Mouse (Mus musculus) T-helper 2 cell (primary cell): ENCODE results near the gene Serpinh1.

Experiments used
- in situ Hi-C: fragments of 300-600 bp; cut with MboI, MseI; formaldehyde crosslinking; loops from one replicate; pipeline ENCODE4 v1.15.1; 2025; ENCODE audit warnings: high pct_unique_total_duplicates

The Serpinh1 gene

GRCm38 (mm10) chr7:99332774-99333480 lies 20.1 kb downstream of the Serpinh1 start:
- in situ Hi-C loops: no loop called here

DNA sequence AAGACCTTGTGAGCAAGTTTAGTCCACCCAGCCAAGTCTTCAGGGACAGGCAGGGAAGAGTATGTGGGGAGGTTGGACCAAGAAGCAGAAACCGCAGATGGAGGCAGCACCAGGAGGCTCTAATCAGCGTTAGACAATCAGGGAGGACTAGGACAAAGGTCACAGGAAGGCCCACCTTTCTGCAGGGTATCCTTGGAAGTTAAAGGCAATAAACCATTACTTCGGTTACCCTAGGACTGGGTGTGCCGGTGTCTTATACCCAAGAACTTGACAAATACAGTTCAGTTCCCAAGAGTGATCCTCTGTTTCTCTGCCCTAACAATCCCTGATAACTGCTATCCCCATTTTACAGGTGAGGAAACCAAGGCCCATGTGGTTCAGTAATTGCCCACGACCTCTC lies 23.0 kb downstream of the Serpinh1 start:
- in situ Hi-C loops: no loop called here

GRCm38 (mm10) chr7:99328847-99329246 lies 24.2 kb downstream of the Serpinh1 start:
- in situ Hi-C loops: no loop called here

- in situ Hi-C loops: no loop called here
These were observed 26.9 kb downstream of the Serpinh1 start for GRCm38 (mm10) chr7:99326128-99326527.

DNA sequence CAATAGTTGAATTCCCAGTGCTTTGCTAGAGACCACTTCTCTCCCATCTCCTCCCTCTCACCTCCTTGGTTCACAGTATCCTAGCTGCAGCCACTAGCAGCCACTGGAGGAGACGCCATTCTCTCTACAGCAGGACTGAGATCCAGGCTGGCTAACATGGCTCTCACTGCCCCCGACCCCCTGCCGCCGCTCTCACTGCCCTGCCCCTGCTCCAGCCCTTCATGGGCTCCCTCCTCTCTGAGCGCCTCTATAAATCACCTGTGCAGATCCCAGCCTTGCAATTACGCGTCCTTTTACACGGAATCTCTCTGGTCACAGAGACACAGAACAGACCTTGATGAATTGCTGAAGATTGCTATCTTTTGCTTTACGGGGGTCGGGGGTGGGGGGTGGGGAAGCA lies 28.2 kb downstream of the Serpinh1 start:
- in situ Hi-C loops: no loop called here

DNA sequence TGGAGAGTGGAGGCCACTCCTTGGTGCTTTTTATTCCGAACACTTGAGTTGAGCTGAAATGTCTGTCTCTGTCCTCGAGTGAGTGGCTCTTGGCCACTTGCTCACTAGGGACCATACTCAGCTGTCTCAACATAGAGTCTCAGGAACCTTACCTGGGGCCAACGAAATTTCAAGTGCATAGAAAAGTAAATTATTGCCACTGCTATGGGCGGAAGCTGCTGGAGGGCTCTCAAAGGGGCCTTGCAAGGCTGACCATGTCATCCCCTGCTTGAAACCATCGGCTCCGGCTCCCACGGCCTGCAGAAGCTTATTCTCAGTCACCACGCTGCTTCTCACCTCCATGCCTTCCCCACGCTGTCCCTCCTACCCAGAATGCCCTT lies 29.7 kb downstream of the Serpinh1 start:
- in situ Hi-C loops: no loop called here

- in situ Hi-C loops: no loop called here
These were observed 30.2 kb downstream of the Serpinh1 start for GRCm38 (mm10) chr7:99322691-99323320.

DNA sequence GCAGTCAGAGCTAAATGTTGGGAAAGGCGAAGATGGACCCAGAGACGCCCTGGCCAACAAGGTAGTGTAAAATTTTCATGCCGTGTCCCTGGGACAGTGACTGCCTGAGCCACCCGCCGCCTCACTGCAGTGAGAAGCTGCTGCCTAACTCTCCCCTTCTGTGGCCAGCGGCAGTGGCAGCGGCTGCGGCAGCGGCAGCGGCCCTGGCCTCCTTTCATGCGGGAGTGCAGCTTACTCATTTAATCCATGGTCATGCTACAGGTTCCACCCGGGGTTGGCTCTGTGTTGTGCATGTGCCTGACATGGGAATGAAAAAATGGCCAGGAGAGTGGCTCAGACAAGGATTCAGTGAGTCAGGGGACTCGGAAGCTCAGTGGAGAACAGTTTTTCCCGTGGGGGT lies 32.5 kb downstream of the Serpinh1 start:
- in situ Hi-C loops: no loop called here

- in situ Hi-C loops: no loop called here
These were observed 35.6 kb downstream of the Serpinh1 start for GRCm38 (mm10) chr7:99317475-99317874.

GRCm38 (mm10) chr7:99316207-99316606 lies 36.8 kb downstream of the Serpinh1 start:
- in situ Hi-C loops: no loop called here

GRCm38 (mm10) chr7:99314565-99314964 lies 38.5 kb downstream of the Serpinh1 start:
- in situ Hi-C loops: no loop called here

- in situ Hi-C loops: no loop called here
These were observed 39.8 kb downstream of the Serpinh1 start for GRCm38 (mm10) chr7:99313253-99313652.

- in situ Hi-C loops: no loop called here
These were observed 40.3 kb downstream of the Serpinh1 start for GRCm38 (mm10) chr7:99312671-99313143.

GRCm38 (mm10) chr7:99312058-99312457 lies 41.0 kb downstream of the Serpinh1 start:
- in situ Hi-C loops: no loop called here

GRCm38 (mm10) chr7:99311433-99311832 lies 41.6 kb downstream of the Serpinh1 start:
- in situ Hi-C loops: no loop called here

DNA sequence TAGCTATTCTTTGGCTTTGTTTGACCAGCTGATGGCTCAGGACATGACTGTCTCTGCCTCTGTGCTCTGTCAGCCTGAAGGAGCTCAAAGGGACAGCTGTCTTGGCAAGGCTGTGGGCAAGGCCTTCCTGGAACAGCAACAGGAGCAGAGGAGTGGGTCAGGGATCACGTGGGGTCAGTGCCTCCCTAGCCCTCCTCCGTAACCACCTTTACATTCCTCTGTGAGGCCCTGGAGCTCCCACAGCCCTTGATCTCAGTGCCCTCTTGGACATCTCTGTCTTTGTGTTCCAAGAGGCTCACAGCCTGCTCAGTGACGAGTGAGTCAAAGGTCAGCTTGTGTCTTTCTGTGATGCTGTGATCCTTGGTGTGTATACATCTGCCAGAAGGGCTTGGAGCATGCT lies 46.4 kb downstream of the Serpinh1 start:
- in situ Hi-C loops: no loop called here

- in situ Hi-C loops: no loop called here
These were observed 47.4 kb downstream of the Serpinh1 start for GRCm38 (mm10) chr7:99305688-99306087.

GRCm38 (mm10) chr7:99304949-99305372 lies 48.1 kb downstream of the Serpinh1 start:
- in situ Hi-C loops: no loop called here

DNA sequence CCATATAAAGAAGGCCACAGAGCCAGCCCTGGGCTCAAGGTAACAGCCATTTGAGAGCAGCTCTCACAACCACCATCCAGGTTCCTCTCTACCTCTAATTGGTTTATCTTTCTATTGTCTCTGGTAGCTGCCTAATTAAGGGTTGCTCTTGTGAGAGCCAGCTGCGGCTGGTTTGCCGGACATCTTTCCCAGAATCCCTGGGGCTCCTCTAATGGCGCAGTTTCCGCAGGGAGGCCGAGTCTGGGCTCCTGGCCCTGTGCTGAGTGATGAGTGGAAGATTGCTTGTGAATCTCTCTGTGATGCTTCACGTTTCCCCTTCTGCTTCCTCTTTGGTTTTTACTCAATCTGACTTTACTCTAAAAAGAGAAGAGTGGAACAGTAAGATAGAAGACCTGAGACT lies 49.0 kb downstream of the Serpinh1 start:
- in situ Hi-C loops: no loop called here

- in situ Hi-C loops: no loop called here
These were observed 52.3 kb downstream of the Serpinh1 start for GRCm38 (mm10) chr7:99300650-99301175.
